Mouse (Mus musculus) liver, embryonic 15.5 days (tissue): ENCODE measurements around the gene Lpp. TPM values are rescaled to one million over a fixed set of nuclear protein-coding genes. Genes with fewer than 3 reads are reported as not detected.

ENCODE experiments used
- ATAC-seq: fragments of 200-750 bp; cut with Nextera tagmentation; 2 replicates; pipeline ENCODE4 v1.8.0; 2017; ENCODE audit warnings: moderate number of reproducible peaks, mild to moderate bottlenecking, moderate library complexity; ENCODE audit not compliant: insufficient read depth
- H3K27ac ChIP-seq: fragments of 300-500 bp; sonication (generic); replicated peaks from 2 replicates; pipeline ENCODE4 v1.5.1; 2015; ENCODE audit warnings: mild to moderate bottlenecking, inconsistent platforms
- H3K27me3 ChIP-seq: fragments of 300-500 bp; sonication (generic); 2 replicates; pipeline ENCODE4 v1.6.1; 2015; ENCODE audit warnings: mild to moderate bottlenecking, inconsistent platforms
- H3K36me3 ChIP-seq: fragments of 300-500 bp; sonication (generic); replicated peaks from 2 replicates; pipeline ENCODE4 v1.6.1; 2015; ENCODE audit warnings: moderate library complexity, mild to moderate bottlenecking, inconsistent platforms
- H3K4me1 ChIP-seq: fragments of 300-500 bp; sonication (generic); replicated peaks from 2 replicates; pipeline ENCODE4 v1.6.1; 2015; ENCODE audit warnings: inconsistent platforms
- H3K4me2 ChIP-seq: fragments of 300-500 bp; sonication (generic); 2 replicates; pipeline ENCODE4 v1.6.1; 2015; ENCODE audit warnings: moderate library complexity, mild to moderate bottlenecking, inconsistent platforms
- H3K4me3 ChIP-seq: fragments of 300-500 bp; sonication (generic); replicated peaks from 2 replicates; pipeline ENCODE4 v1.5.1; 2015; ENCODE audit warnings: mild to moderate bottlenecking, inconsistent platforms
- H3K9ac ChIP-seq: fragments of 300-500 bp; sonication (generic); 2 replicates; pipeline ENCODE4 v1.6.1; 2015; ENCODE audit warnings: moderate library complexity, mild to moderate bottlenecking, inconsistent platforms
- H3K9me3 ChIP-seq: fragments of 300-500 bp; sonication (generic); replicated peaks from 2 replicates; pipeline ENCODE4 v1.6.1; 2016; ENCODE audit warnings: inconsistent platforms
- WGBS: fragments of 180-500 bp; shearing (Covaris S2); methylation state at CpG from one replicate; pipeline ENCODE4 v1.1.7; 2015; ENCODE audit warnings: mixed read lengths; ENCODE audit not compliant: insufficient replicate concordance; 5-methylcytosine and 5-hydroxymethylcytosine counted together
- polyA plus RNA-seq: library from polyadenylated mRNA; unstranded; fragments of >200 nt; fragmentation: Nextera tagmentation; extraction: Ambion mirVana; gene quantifications from 2 replicates; pipeline ENCODE4 v1.2.1, GENCODE M21; 2015

Lpp gene
- polyA plus RNA-seq, 1 experiment from 2014 or later = 7.2 TPM

DNA sequence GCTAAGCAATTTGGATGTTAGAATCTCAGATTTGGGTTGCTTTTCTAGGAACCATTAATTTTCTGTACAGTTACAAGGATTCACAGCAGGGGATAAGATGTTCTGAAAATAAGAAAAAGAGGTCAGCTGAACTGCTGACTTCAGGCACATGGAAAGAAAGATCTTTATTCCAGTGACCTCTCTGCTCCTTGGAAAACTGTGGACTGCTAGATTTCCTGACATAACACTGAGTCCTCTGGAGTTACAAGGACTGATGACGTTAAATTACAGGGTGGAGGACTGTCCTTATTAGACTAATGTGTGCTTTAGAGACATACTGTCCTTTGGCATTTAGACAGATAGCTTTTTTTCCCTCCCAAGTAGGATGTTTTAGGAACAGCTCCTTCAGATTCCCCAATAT is 77.3 kb downstream of the Lpp start:
- 0 out of 2 replicates have a peak, but pooled peaks cover 4% of the 10 kb centered on the region for H3K4me1 ChIP-seq
- H3K9me3 ChIP-seq = no peaks in the 10 kb centered on the region
- no peaks in the 10 kb centered on the region for H3K27me3 ChIP-seq
- 74% methylated on average over 1 of the region's 1 CpGs for WGBS
- ATAC-seq = no peak
- no peak overlapping the region for H3K4me3 ChIP-seq
- H3K9ac ChIP-seq = no peak overlapping the region
- no peak overlapping the region for H3K4me2 ChIP-seq
- no peak overlapping the region for H3K27ac ChIP-seq
- no peaks in the 10 kb centered on the region for H3K36me3 ChIP-seq

DNA sequence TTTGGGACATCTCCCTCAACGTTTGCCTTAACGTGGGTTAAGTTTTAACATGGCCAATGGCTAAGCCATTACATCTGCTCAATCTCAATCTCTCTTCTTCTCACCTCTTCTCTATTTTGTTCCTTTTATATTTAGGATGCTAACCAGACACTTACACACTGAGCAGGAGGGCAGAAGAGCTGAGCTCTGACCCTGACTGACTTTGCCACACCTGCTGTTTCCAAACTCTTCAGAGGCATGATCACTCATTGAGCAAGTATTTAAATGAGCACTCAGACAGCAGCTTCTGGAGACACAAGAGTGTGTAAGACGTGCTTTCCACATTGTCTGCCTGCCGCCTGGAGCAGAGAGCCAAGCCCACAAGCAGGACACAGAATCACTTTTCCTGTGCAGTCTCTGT is 77.7 kb downstream of the Lpp start:
- no peaks in the 10 kb centered on the region for H3K27me3 ChIP-seq
- no peaks in the 10 kb centered on the region for H3K9me3 ChIP-seq
- H3K4me2 ChIP-seq = no peak overlapping the region
- no peaks in the 10 kb centered on the region for H3K36me3 ChIP-seq
- no peak overlapping the region for H3K4me3 ChIP-seq
- H3K27ac ChIP-seq = no peak overlapping the region
- ATAC-seq = no peak
- WGBS = 59% methylated on average over 4 of the region's 4 CpGs
- H3K4me1 ChIP-seq = 0 out of 2 replicates have a peak, but pooled peaks cover 7% of the 10 kb centered on the region
- no peak overlapping the region for H3K9ac ChIP-seq

DNA sequence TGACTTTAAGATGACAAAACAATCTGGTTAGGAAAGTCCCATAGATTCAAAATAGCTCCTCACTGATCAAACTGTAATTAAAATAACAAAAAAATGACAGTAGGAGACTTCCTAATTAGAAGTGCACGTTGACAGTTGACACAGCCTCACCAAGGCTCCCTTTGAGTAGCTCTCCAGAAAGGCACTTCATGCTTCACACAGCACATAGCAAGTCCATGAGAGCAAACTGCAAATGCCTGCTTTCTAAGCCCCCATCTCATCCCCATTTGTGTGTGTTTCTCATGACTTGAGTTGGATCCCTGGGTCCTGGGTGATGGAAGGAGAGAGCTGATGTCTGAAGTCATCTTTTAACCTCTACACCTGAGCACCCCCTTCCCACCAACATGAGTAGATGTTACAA is 78.5 kb downstream of the Lpp start:
- no peak overlapping the region for H3K9ac ChIP-seq
- no peak overlapping the region for H3K4me3 ChIP-seq
- H3K4me1 ChIP-seq = 0 out of 2 replicates have a peak, but pooled peaks cover 7% of the 10 kb centered on the region
- no peaks in the 10 kb centered on the region for H3K9me3 ChIP-seq
- no peaks in the 10 kb centered on the region for H3K36me3 ChIP-seq
- WGBS = 50% methylated on average over 1 of the region's 1 CpGs
- H3K27ac ChIP-seq = no peak overlapping the region
- ATAC-seq = no peak
- H3K4me2 ChIP-seq = no peak overlapping the region
- no peaks in the 10 kb centered on the region for H3K27me3 ChIP-seq

- H3K4me3 ChIP-seq = no peak overlapping the region
- H3K36me3 ChIP-seq = no peaks in the 10 kb centered on the region
- no peak for ATAC-seq
- 49% methylated on average over 3 of the region's 3 CpGs for WGBS
- no peak overlapping the region for H3K9ac ChIP-seq
- H3K4me2 ChIP-seq = no peak overlapping the region
- no peaks in the 10 kb centered on the region for H3K27me3 ChIP-seq
- no peak overlapping the region for H3K27ac ChIP-seq
- H3K9me3 ChIP-seq = no peaks in the 10 kb centered on the region
- H3K4me1 ChIP-seq = 0 out of 2 replicates have a peak, but pooled peaks cover 7% of the 10 kb centered on the region
These were observed 80.7 kb downstream of the Lpp start for GRCm38 (mm10) chr16:24473966-24474365.

- Histone ChIP-seq H3K9ac (no peak overlapping the region), H3K27me3 (no peaks in the 10 kb centered on the region), H3K36me3 (no peaks in the 10 kb centered on the region), H3K9me3 (no peaks in the 10 kb centered on the region), H3K27ac (no peak overlapping the region), H3K4me2 (no peak overlapping the region), H3K4me3 (no peak overlapping the region), H3K4me1 (0 out of 2 replicates have a peak, but pooled peaks cover 7% of the 10 kb centered on the region)
- WGBS = 28% methylated on average over 6 of the region's 6 CpGs
- no peak for ATAC-seq
These were observed 81.5 kb downstream of the Lpp start for GRCm38 (mm10) chr16:24474781-24475180.

- H3K4me2 ChIP-seq = no peak overlapping the region
- no peak overlapping the region for H3K4me3 ChIP-seq
- 66% methylated on average over 8 of the region's 8 CpGs for WGBS
- H3K27ac ChIP-seq = no peak overlapping the region
- no peaks in the 10 kb centered on the region for H3K27me3 ChIP-seq
- no peaks in the 10 kb centered on the region for H3K9me3 ChIP-seq
- no peaks in the 10 kb centered on the region for H3K36me3 ChIP-seq
- H3K4me1 ChIP-seq = 0 out of 2 replicates have a peak, but pooled peaks cover 7% of the 10 kb centered on the region
- H3K9ac ChIP-seq = no peak overlapping the region
- no peak for ATAC-seq
These were observed 82.1 kb downstream of the Lpp start for GRCm38 (mm10) chr16:24475305-24475947.

- no peak for ATAC-seq
- no peak overlapping the region for H3K27ac ChIP-seq
- 21% methylated on average over 3 of the region's 3 CpGs for WGBS
- H3K4me3 ChIP-seq = no peak overlapping the region
- H3K4me1 ChIP-seq = 0 out of 2 replicates have a peak, but pooled peaks cover 7% of the 10 kb centered on the region
- no peaks in the 10 kb centered on the region for H3K9me3 ChIP-seq
- no peak overlapping the region for H3K4me2 ChIP-seq
- H3K36me3 ChIP-seq = no peaks in the 10 kb centered on the region
- H3K9ac ChIP-seq = no peak overlapping the region
- no peaks in the 10 kb centered on the region for H3K27me3 ChIP-seq
These were observed 83.6 kb downstream of the Lpp start for GRCm38 (mm10) chr16:24476911-24477401.

- Histone ChIP-seq H3K4me1 (0 out of 2 replicates have a peak, but pooled peaks cover 7% of the 10 kb centered on the region), H3K27me3 (no peaks in the 10 kb centered on the region), H3K4me2 (no peak overlapping the region), H3K9ac (no peak overlapping the region), H3K9me3 (no peaks in the 10 kb centered on the region), H3K4me3 (no peak overlapping the region), H3K27ac (no peak overlapping the region), H3K36me3 (no peaks in the 10 kb centered on the region)
- 51% methylated on average over 1 of the region's 1 CpGs for WGBS
- ATAC-seq = no peak
These were observed 84.7 kb downstream of the Lpp start for GRCm38 (mm10) chr16:24478006-24478405.

DNA sequence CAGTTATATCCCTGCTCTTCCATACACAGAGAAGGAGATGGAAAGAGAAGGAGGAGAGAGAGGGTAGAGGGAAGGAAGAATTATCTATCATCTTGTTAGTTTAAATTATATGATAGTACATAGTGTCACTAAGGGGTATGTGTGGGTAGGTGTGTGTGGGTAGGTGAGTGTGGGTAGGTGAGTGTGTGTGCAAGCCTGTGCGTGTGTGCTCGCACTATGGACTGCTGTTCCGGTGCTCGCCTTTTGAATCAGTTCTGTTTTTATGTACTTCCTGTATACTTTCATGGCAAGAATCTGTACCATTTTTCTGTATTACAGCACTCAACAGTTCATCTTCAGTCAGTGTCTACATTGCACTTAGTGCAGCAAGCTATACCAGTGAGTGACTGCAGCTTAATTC is 85.5 kb downstream of the Lpp start:
- Histone ChIP-seq H3K9me3 (no peaks in the 10 kb centered on the region), H3K4me1 (0 out of 2 replicates have a peak, but pooled peaks cover 7% of the 10 kb centered on the region), H3K9ac (no peak overlapping the region), H3K4me2 (no peak overlapping the region), H3K27me3 (no peaks in the 10 kb centered on the region), H3K4me3 (no peak overlapping the region), H3K36me3 (no peaks in the 10 kb centered on the region), H3K27ac (no peak overlapping the region)
- no peak for ATAC-seq
- 69% methylated on average over 4 of the region's 4 CpGs for WGBS

GRCm38 (mm10) chr16:24482648-24483047 is 89.3 kb downstream of the Lpp start:
- Histone ChIP-seq H3K4me3 (no peak overlapping the region), H3K36me3 (no peaks in the 10 kb centered on the region), H3K27me3 (no peaks in the 10 kb centered on the region), H3K9me3 (no peaks in the 10 kb centered on the region), H3K27ac (no peak overlapping the region), H3K4me2 (no peak overlapping the region), H3K9ac (no peak overlapping the region), H3K4me1 (no peaks in the 10 kb centered on the region)
- ATAC-seq = no peak
- 69% methylated on average over 6 of the region's 6 CpGs for WGBS

GRCm38 (mm10) chr16:24483527-24484101 is 90.3 kb downstream of the Lpp start:
- Histone ChIP-seq H3K27me3 (no peaks in the 10 kb centered on the region), H3K4me1 (no peaks in the 10 kb centered on the region), H3K36me3 (no peaks in the 10 kb centered on the region), H3K4me3 (no peak overlapping the region), H3K27ac (no peak overlapping the region), H3K9ac (no peak overlapping the region), H3K4me2 (no peak overlapping the region), H3K9me3 (no peaks in the 10 kb centered on the region)
- no peak for ATAC-seq
- WGBS = 68% methylated on average over 13 of the region's 13 CpGs
